Comparison of ENCODE assay signal across 14 mouse cellular contexts in genomic region chr11:68583906-68584480, GRCm38 (mm10). TPM values are rescaled to one million over a fixed set of nuclear protein-coding genes. Genes with fewer than 3 reads are reported as not detected.
DNase-seq lines count a peak whose midpoint lies in the region; ATAC-seq lines count a peak whose summit lies in the region.
"Had no signal": no experiment of that assay in that cellular context is flagged by ENCODE, and none has a peak within 500 bp of the region (broad histone marks: within the 10 kb centered on the region; RNA-seq: fewer than 3 reads in every experiment).

No protein-coding gene starts in this region.

- WGBS in heart, embryonic 12.5 days = 70% methylated on average over 8 of the region's 8 CpGs
- 56% methylated on average over 8 of the region's 8 CpGs for WGBS in lung, embryonic 15.5 days
- 58% methylated on average over 8 of the region's 8 CpGs for WGBS in hindbrain, embryonic 14.5 days
- WGBS in midbrain, embryonic 15.5 days = 49% methylated on average over 8 of the region's 8 CpGs

- no peak overlapping the region for H3K4me2 ChIP-seq in heart, embryonic 12.5 days
- no peak overlapping the region for H3K4me2 ChIP-seq in lung, embryonic 15.5 days
- no peak overlapping the region for H3K4me2 ChIP-seq in hindbrain, embryonic 14.5 days (replicated peaks)
- no peak overlapping the region for H3K4me2 ChIP-seq in midbrain, embryonic 15.5 days
- H3K4me2 ChIP-seq: embryonic facial prominence, embryonic 12.5 days; heart, embryonic 15.5 days; liver, embryonic 12.5 days had no signal

- H3K4me3 ChIP-seq in heart, embryonic 12.5 days = no peak overlapping the region
- H3K4me3 ChIP-seq in lung, embryonic 15.5 days = no peak overlapping the region
- H3K4me3 ChIP-seq in hindbrain, embryonic 14.5 days (replicated peaks; ENCODE audit: low read length) = no peak overlapping the region
- H3K4me3 ChIP-seq in midbrain, embryonic 15.5 days = no peak overlapping the region
- H3K4me3 ChIP-seq: embryonic facial prominence, embryonic 12.5 days; heart, embryonic 15.5 days; liver, embryonic 12.5 days had no signal

- no peak for ATAC-seq in heart, embryonic 12.5 days (ENCODE audit: insufficient number of reproducible peaks, low FRiP score)
- ATAC-seq in lung, embryonic 15.5 days (ENCODE audit: borderline replicate concordance, extremely low read depth, low FRiP score, low TSS enrichment) = no peak
- no peak for ATAC-seq in hindbrain, embryonic 14.5 days (ENCODE audit: low FRiP score)
- no peak for ATAC-seq in midbrain, embryonic 15.5 days (replicated peaks)
- ATAC-seq: CD4-positive, CD25-positive, alpha-beta regulatory T cell, adult 4 months; liver, embryonic 12.5 days had no signal

- no peak overlapping the region for H3K27ac ChIP-seq in heart, embryonic 12.5 days (ENCODE audit: poor library complexity, severe bottlenecking)
- 0 out of 2 replicates have a peak overlapping the region, but pooled peaks have one; percentile 18 for H3K27ac ChIP-seq in lung, embryonic 15.5 days
- H3K27ac ChIP-seq in hindbrain, embryonic 14.5 days = peak overlapping the region; percentile 72
- H3K27ac ChIP-seq in midbrain, embryonic 15.5 days = peak overlapping the region; percentile 58
- H3K27ac ChIP-seq: embryonic facial prominence, embryonic 12.5 days; heart, embryonic 15.5 days; liver, embryonic 12.5 days had no signal

- intact Hi-C loops in heart, postnatal 14 days (cut with DNase I) = no loop called here

- H3K9ac ChIP-seq in heart, embryonic 12.5 days = no peak overlapping the region
- no peak overlapping the region for H3K9ac ChIP-seq in lung, embryonic 15.5 days
- H3K9ac ChIP-seq in hindbrain, embryonic 14.5 days = no peak overlapping the region
- no peak overlapping the region for H3K9ac ChIP-seq in midbrain, embryonic 15.5 days
- H3K9ac ChIP-seq: embryonic facial prominence, embryonic 12.5 days; heart, embryonic 15.5 days; liver, embryonic 12.5 days had no signal

- peak; percentile 31 to 47 for DNase-seq in heart, postnatal 14 days
- DNase-seq in lung, adult 18-20 months = no peak
- peak; percentile 45 for DNase-seq in hindbrain, embryonic 14.5 days (ENCODE audit: low spot score)
- DNase-seq in frontal cortex, postnatal 10 days (ENCODE audit: low spot score in 2 of 2) = no peak
- DNase-seq: adrenal gland, postnatal 25 days; gastrocnemius, postnatal 14 days; kidney, adult 2 months had no signal

- H3K36me3 ChIP-seq in heart, embryonic 12.5 days = no peaks in the 10 kb centered on the region
- H3K36me3 ChIP-seq in lung, embryonic 15.5 days = no peaks in the 10 kb centered on the region
- no peaks in the 10 kb centered on the region for H3K36me3 ChIP-seq in hindbrain, embryonic 14.5 days (replicated peaks; ENCODE audit: control insufficient read depth, insufficient read depth)
- H3K36me3 ChIP-seq in midbrain, embryonic 15.5 days (replicated peaks) = no peaks in the 10 kb centered on the region
- H3K36me3 ChIP-seq: embryonic facial prominence, embryonic 12.5 days; heart, embryonic 15.5 days; liver, embryonic 12.5 days had no signal

- H3K27me3 ChIP-seq in heart, embryonic 12.5 days (replicated peaks) = no peaks in the 10 kb centered on the region
- H3K27me3 ChIP-seq in lung, embryonic 15.5 days = no peaks in the 10 kb centered on the region
- no peaks in the 10 kb centered on the region for H3K27me3 ChIP-seq in hindbrain, embryonic 14.5 days (ENCODE audit: control insufficient read depth, insufficient read depth, low read length)
- no peaks in the 10 kb centered on the region for H3K27me3 ChIP-seq in midbrain, embryonic 15.5 days (replicated peaks)
- H3K27me3 ChIP-seq: embryonic facial prominence, embryonic 12.5 days; heart, embryonic 15.5 days had no signal

- H3K4me1 ChIP-seq in heart, embryonic 12.5 days (replicated peaks) = peaks cover 4% of the 10 kb centered on the region; the same call in 1 of the 2 replicates
- peaks cover 5% of the 10 kb centered on the region for H3K4me1 ChIP-seq in lung, embryonic 15.5 days
- peaks cover 16% of the 10 kb centered on the region for H3K4me1 ChIP-seq in hindbrain, embryonic 14.5 days (replicated peaks; ENCODE audit: control insufficient read depth, insufficient read depth, low read length)
- peaks cover 21% of the 10 kb centered on the region for H3K4me1 ChIP-seq in midbrain, embryonic 15.5 days
- H3K4me1 ChIP-seq: liver, embryonic 12.5 days had no signal

- no peaks in the 10 kb centered on the region for H3K9me3 ChIP-seq in heart, embryonic 12.5 days (replicated peaks)
- no peaks in the 10 kb centered on the region for H3K9me3 ChIP-seq in lung, embryonic 15.5 days
- H3K9me3 ChIP-seq in hindbrain, embryonic 14.5 days (ENCODE audit: control insufficient read depth, low read length) = no peaks in the 10 kb centered on the region
- no peaks in the 10 kb centered on the region for H3K9me3 ChIP-seq in midbrain, embryonic 15.5 days
- H3K9me3 ChIP-seq: embryonic facial prominence, embryonic 12.5 days; heart, embryonic 15.5 days; liver, embryonic 12.5 days had no signal

RNA-seq across cellular contexts. Expression of gene Ccdc42, which starts 2.8 kb away (rescaled TPM):
- not detected for total RNA-seq in heart, postnatal 14 days (2021)
- 0.46 and 0.55 TPM in 2 replicates for polyA plus RNA-seq in heart, embryonic 12.5 days (2016; fragmentation: Nextera tagmentation; extraction: Ambion mirVana)
- 0.66 and 0.94 TPM in 2 replicates for polyA plus RNA-seq in lung, embryonic 15.5 days (2015; fragmentation: Nextera tagmentation; extraction: Ambion mirVana)
- 0.25 and 0.27 TPM in 2 replicates for polyA plus RNA-seq in hindbrain, embryonic 14.5 days (2014; fragmentation: Nextera tagmentation; extraction: Ambion mirVana)
- 0.17 and 0.27 TPM in 2 replicates for polyA plus RNA-seq in midbrain, embryonic 15.5 days (2015; fragmentation: Nextera tagmentation; extraction: Ambion mirVana)
- total RNA-seq: adrenal gland, postnatal 25 days had no signal
- polyA plus RNA-seq: CD4-positive, CD25-positive, alpha-beta regulatory T cell, adult 4 months; kidney, adult 2 months had no signal

RNA-seq across cellular contexts. Expression of gene Mfsd6l, which starts 28.0 kb away (rescaled TPM):
- total RNA-seq in heart, postnatal 14 days (2021) = under 1 TPM; 0.24 to 0.43 TPM
- 0.08 TPM in 1 of 2 replicates, not detected in the other for polyA plus RNA-seq in heart, embryonic 12.5 days (2016; fragmentation: Nextera tagmentation; extraction: Ambion mirVana)
- polyA plus RNA-seq in lung, embryonic 15.5 days (2015; fragmentation: Nextera tagmentation; extraction: Ambion mirVana) = 2.4 and 3.1 TPM in 2 replicates
- not detected in 2 replicates for polyA plus RNA-seq in hindbrain, embryonic 14.5 days (2014; fragmentation: Nextera tagmentation; extraction: Ambion mirVana)
- polyA plus RNA-seq in midbrain, embryonic 15.5 days (2015; fragmentation: Nextera tagmentation; extraction: Ambion mirVana) = not detected in 2 replicates
- total RNA-seq: gastrocnemius, postnatal 14 days had no signal
- polyA plus RNA-seq: CD4-positive, CD25-positive, alpha-beta regulatory T cell, adult 4 months; heart, embryonic 15.5 days; liver, embryonic 12.5 days had no signal

Comparison
In these comparisons a context has a peak if more than half of its experiments do, and no peak if none do; other contexts are left out.
1. DNase-seq: peak in heart, postnatal 14 days (2 of 2) and hindbrain, embryonic 14.5 days (single experiment); none in lung, adult 18-20 months (0 of 2) and frontal cortex, postnatal 10 days (0 of 2).